Mouse (Mus musculus) E14TG2a.4 (cell line): ENCODE data around the gene Chst11.

ENCODE experiments used
- H3K27me3 ChIP-seq: 2 replicates; pipeline ENCODE4 v1.6.1; 2014; ENCODE audit warnings: low read length, control low read depth; ENCODE audit not compliant: insufficient read depth
- H3K36me3 ChIP-seq: 2 replicates; pipeline ENCODE4 v1.6.1; 2014; ENCODE audit warnings: low read length, control low read depth; ENCODE audit not compliant: insufficient read depth
- H3K4me1 ChIP-seq: replicated peaks from 2 replicates; pipeline ENCODE4 v1.6.1; 2014; ENCODE audit warnings: low read depth, low read length, control low read depth
- H3K4me3 ChIP-seq: replicated peaks from 2 replicates; pipeline ENCODE4 v1.5.1; 2014; ENCODE audit warnings: mild to moderate bottlenecking, low read length
- H3K9me3 ChIP-seq: 2 replicates; pipeline ENCODE4 v1.6.1; 2014; ENCODE audit warnings: low read length, control low read depth
- CTCF ChIP-seq: conservative IDR thresholded peaks from 2 replicates; pipeline ENCODE4 v1.5.1; 2014; ENCODE audit warnings: low read length
- NANOG ChIP-seq: IDR thresholded peaks from 2 replicates; pipeline ENCODE4 v1.6.1; 2014; ENCODE audit warnings: borderline replicate concordance, low read length, mixed read lengths
- POU5F1 ChIP-seq: IDR thresholded peaks from 2 replicates; pipeline ENCODE4 v1.6.1; 2014; ENCODE audit warnings: low read length, borderline replicate concordance

The Chst11 gene

GRCm38 (mm10) chr10:82964491-82964890 lies 20.8 kb upstream of the Chst11 start:
- no peaks in the 10 kb centered on the region for H3K9me3 ChIP-seq

DNA sequence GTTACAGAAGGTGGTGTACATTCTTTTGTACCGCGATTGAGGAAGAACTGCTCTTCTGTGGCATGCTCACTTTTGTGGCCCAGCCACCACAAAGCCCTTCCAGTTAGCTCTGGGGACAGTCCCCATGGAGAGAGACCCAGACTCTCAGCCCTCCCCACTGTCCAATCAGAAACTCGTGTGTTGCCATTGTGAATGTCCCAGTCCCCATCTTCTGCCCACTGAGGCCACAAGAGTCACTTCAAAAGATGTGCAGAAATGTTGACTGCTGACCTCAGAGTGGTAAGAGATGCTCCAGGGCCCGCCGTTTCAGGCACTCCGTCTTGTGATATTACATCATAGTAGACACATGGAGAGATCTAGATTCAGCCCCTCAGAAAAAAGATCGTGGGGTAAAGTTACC lies 18.6 kb upstream of the Chst11 start:
- H3K4me3 ChIP-seq: no peak overlapping the region

More at GRCm38 (mm10) chr10:82964491-82964890, 20.8 kb upstream of the Chst11 start:
- H3K4me1 ChIP-seq: 0 out of 2 replicates have a peak, but pooled peaks cover 2% of the 10 kb centered on the region
- TF ChIP-seq POU5F1 (no peak), CTCF (no peak), NANOG (no peak)
- H3K36me3 ChIP-seq: no peaks in the 10 kb centered on the region
- no peaks in the 10 kb centered on the region; the same call in 1 of the 2 replicates for H3K27me3 ChIP-seq
- no peak overlapping the region for H3K4me3 ChIP-seq

GRCm38 (mm10) chr10:82969612-82970011 lies 15.7 kb upstream of the Chst11 start:
- H3K9me3 ChIP-seq: peaks cover 13% of the 10 kb centered on the region
- H3K4me1 ChIP-seq: no peaks in the 10 kb centered on the region
- 0 out of 2 replicates have a peak, but pooled peaks cover 5% of the 10 kb centered on the region for H3K27me3 ChIP-seq
- no peaks in the 10 kb centered on the region for H3K36me3 ChIP-seq
- TF ChIP-seq CTCF: no peak
- no peak for TF ChIP-seq NANOG
- no peak for TF ChIP-seq POU5F1
- H3K4me3 ChIP-seq: no peak overlapping the region

More for the DNA sequence above, 18.6 kb upstream of the Chst11 start:
- TF ChIP-seq NANOG (no peak), CTCF (no peak), POU5F1 (no peak)
- H3K4me1 ChIP-seq: 0 out of 2 replicates have a peak, but pooled peaks cover 1% of the 10 kb centered on the region
- H3K9me3 ChIP-seq: no peaks in the 10 kb centered on the region
- H3K27me3 ChIP-seq: 0 out of 2 replicates have a peak, but pooled peaks cover 2% of the 10 kb centered on the region
- no peaks in the 10 kb centered on the region for H3K36me3 ChIP-seq

- TF ChIP-seq POU5F1 (no peak), CTCF (no peak)
- no peaks in the 10 kb centered on the region for H3K4me1 ChIP-seq
Measured at GRCm38 (mm10) chr10:82971549-82971948, 13.7 kb upstream of the Chst11 start.

GRCm38 (mm10) chr10:82974201-82974600 lies 11.1 kb upstream of the Chst11 start:
- no peaks in the 10 kb centered on the region for H3K36me3 ChIP-seq
- H3K27me3 ChIP-seq: peaks cover 22% of the 10 kb centered on the region
- TF ChIP-seq NANOG (no peak), CTCF (no peak), POU5F1 (no peak)
- H3K9me3 ChIP-seq: peaks cover 16% of the 10 kb centered on the region
- no peaks in the 10 kb centered on the region for H3K4me1 ChIP-seq
- H3K4me3 ChIP-seq: no peak overlapping the region

More at GRCm38 (mm10) chr10:82971549-82971948, 13.7 kb upstream of the Chst11 start:
- peaks cover 16% of the 10 kb centered on the region for H3K9me3 ChIP-seq
- no peaks in the 10 kb centered on the region for H3K36me3 ChIP-seq
- H3K4me3 ChIP-seq: no peak overlapping the region
- H3K27me3 ChIP-seq: 0 out of 2 replicates have a peak, but pooled peaks cover 5% of the 10 kb centered on the region

- H3K4me3 ChIP-seq: no peak overlapping the region
- H3K9me3 ChIP-seq: peaks cover 16% of the 10 kb centered on the region
- H3K27me3 ChIP-seq: peaks cover 27% of the 10 kb centered on the region
- no peaks in the 10 kb centered on the region for H3K36me3 ChIP-seq
- H3K4me1 ChIP-seq: no peaks in the 10 kb centered on the region
- no peak for TF ChIP-seq POU5F1
- no peak for TF ChIP-seq NANOG
- no peak for TF ChIP-seq CTCF
Measured at GRCm38 (mm10) chr10:82974627-82975177, 10.6 kb upstream of the Chst11 start.

DNA sequence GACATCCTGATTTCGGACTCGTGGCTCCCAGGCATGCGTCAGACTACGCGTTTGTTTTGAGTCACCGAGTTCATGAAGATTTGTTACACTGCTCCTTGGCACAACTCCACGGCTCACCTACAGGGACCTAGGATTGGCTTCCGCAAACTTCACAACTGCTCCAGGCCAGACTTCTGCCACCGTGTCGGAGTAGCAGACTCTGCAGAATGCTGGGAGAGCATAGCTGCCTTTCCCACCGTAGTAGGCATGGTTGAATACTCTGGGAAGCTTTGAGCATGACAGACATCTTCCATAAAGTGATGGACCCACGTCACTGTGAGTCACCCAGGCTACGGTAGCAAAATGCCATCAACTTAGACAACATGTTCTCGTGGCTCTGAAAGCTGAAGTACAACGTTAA lies 9.5 kb upstream of the Chst11 start:
- peaks cover 38% of the 10 kb centered on the region for H3K27me3 ChIP-seq
- TF ChIP-seq CTCF (no peak), POU5F1 (no peak), NANOG (no peak)

GRCm38 (mm10) chr10:82982286-82982685 lies 3.0 kb upstream of the Chst11 start:
- Histone ChIP-seq H3K4me1 (peaks cover 30% of the 10 kb centered on the region), H3K4me3 (no peak overlapping the region), H3K9me3 (no peaks in the 10 kb centered on the region), H3K27me3 (peaks cover 93% of the 10 kb centered on the region), H3K36me3 (no peaks in the 10 kb centered on the region)
- TF ChIP-seq CTCF (no peak), NANOG (no peak), POU5F1 (no peak)

More for the DNA sequence above, 9.5 kb upstream of the Chst11 start:
- peaks cover 6% of the 10 kb centered on the region for H3K4me1 ChIP-seq
- no peaks in the 10 kb centered on the region for H3K36me3 ChIP-seq
- H3K9me3 ChIP-seq: peaks cover 16% of the 10 kb centered on the region
- no peak overlapping the region for H3K4me3 ChIP-seq
